Mouse (Mus musculus) kidney, postnatal 0 days (tissue): ENCODE results near the gene Adamts9. TPM values are rescaled to one million over a fixed set of nuclear protein-coding genes. Genes with fewer than 3 reads are reported as not detected.
A peak's percentile ranks its signal among the peaks of the same experiment; 100 is the strongest.

Experiments
- ATAC-seq: fragments of 200-750 bp; cut with Nextera tagmentation; replicated peaks from 2 replicates; pipeline ENCODE4 v1.8.0; 2017; ENCODE audit warnings: low read depth, moderate number of reproducible peaks, moderate TSS enrichment, moderate library complexity; ENCODE audit not compliant: low FRiP score
- DNase-seq: peaks from one replicate; pipeline ENCODE4 v3.0.0-alpha.2; 2016; ENCODE audit warnings: low spot score
- H3K27ac ChIP-seq: fragments of 300-500 bp; sonication (generic); 2 replicates; pipeline ENCODE4 v1.5.1; 2014; ENCODE audit warnings: mild to moderate bottlenecking
- H3K27me3 ChIP-seq: fragments of 300-500 bp; sonication (generic); 2 replicates; pipeline ENCODE4 v1.6.1; 2014; ENCODE audit warnings: low read length, mixed read lengths; ENCODE audit not compliant: insufficient read depth
- H3K36me3 ChIP-seq: fragments of 300-500 bp; sonication (generic); 2 replicates; pipeline ENCODE4 v1.6.1; 2014; ENCODE audit warnings: low read length, mixed read lengths; ENCODE audit not compliant: insufficient read depth
- H3K4me1 ChIP-seq: fragments of 300-500 bp; sonication (generic); replicated peaks from 2 replicates; pipeline ENCODE4 v1.6.1; 2014; ENCODE audit warnings: antibody characterized with exemption, low read length, mixed read lengths; ENCODE audit not compliant: insufficient read depth
- H3K4me2 ChIP-seq: fragments of 300-500 bp; sonication (generic); 2 replicates; pipeline ENCODE4 v1.6.1; 2014; ENCODE audit warnings: mild to moderate bottlenecking, low read length, moderate library complexity, mixed read lengths
- H3K4me3 ChIP-seq: fragments of 300-500 bp; sonication (generic); replicated peaks from 2 replicates; pipeline ENCODE4 v1.5.1; 2014; ENCODE audit warnings: low read depth, low read length
- H3K9ac ChIP-seq: fragments of 300-500 bp; sonication (generic); 2 replicates; pipeline ENCODE4 v1.6.1; 2014; ENCODE audit warnings: low read depth, low read length
- H3K9me3 ChIP-seq: fragments of 300-500 bp; sonication (generic); replicated peaks from 2 replicates; pipeline ENCODE4 v1.6.1; 2016; ENCODE audit warnings: low read length, inconsistent platforms, mixed read lengths
- CTCF ChIP-seq: IDR thresholded peaks from 2 replicates; pipeline ENCODE4 v1.5.1; 2016; ENCODE audit warnings: antibody characterized with exemption, low read depth, mild to moderate bottlenecking, moderate library complexity
- WGBS: fragments of 180-500 bp; shearing (Covaris S2); extraction: QIAGEN DNeasy Blood & Tissue Kit; methylation state at CpG from one replicate; pipeline ENCODE4 v1.1.7; 2014; 5-methylcytosine and 5-hydroxymethylcytosine counted together
- polyA plus RNA-seq: library from polyadenylated mRNA; unstranded; fragments of >200 nt; fragmentation: Nextera tagmentation; extraction: Ambion mirVana; gene quantifications from 2 replicates; pipeline ENCODE4 v1.2.1, GENCODE M21; 2015

Gene Adamts9
- polyA plus RNA-seq, 1 experiment from 2014 or later, result 7.6 TPM

- TF ChIP-seq CTCF, result no peak
- H3K27ac ChIP-seq, result peak overlapping the region; percentile 76
- 64% methylated on average over 12 of the region's 12 CpGs for WGBS
Measured at GRCm38 (mm10) chr6:92858721-92859510, 84.4 kb downstream of the Adamts9 start.

GRCm38 (mm10) chr6:92857761-92858160, 85.5 kb downstream of the Adamts9 start:
- Histone ChIP-seq H3K9me3 (no peaks in the 10 kb centered on the region), H3K27ac (peak overlapping the region; percentile 76), H3K4me3 (no peak overlapping the region), H3K9ac (no peak overlapping the region), H3K4me2 (no peak overlapping the region), H3K4me1 (peaks cover 6% of the 10 kb centered on the region), H3K27me3 (no peaks in the 10 kb centered on the region), H3K36me3 (peaks cover 29% of the 10 kb centered on the region; the same call in 1 of the 2 replicates)
- WGBS, result 88% methylated on average over 13 of the region's 13 CpGs
- DNase-seq, result no peak
- TF ChIP-seq CTCF, result no peak
- no peak for ATAC-seq

More at GRCm38 (mm10) chr6:92858721-92859510, 84.4 kb downstream of the Adamts9 start:
- Histone ChIP-seq H3K27me3 (no peaks in the 10 kb centered on the region), H3K36me3 (peaks cover 26% of the 10 kb centered on the region; the same call in 1 of the 2 replicates), H3K4me3 (no peak overlapping the region), H3K4me2 (no peak overlapping the region), H3K9ac (no peak overlapping the region), H3K9me3 (no peaks in the 10 kb centered on the region), H3K4me1 (peaks cover 6% of the 10 kb centered on the region)
- ATAC-seq, result peak; percentile 83
- peak; percentile 34 for DNase-seq

GRCm38 (mm10) chr6:92854873-92855272, 88.4 kb downstream of the Adamts9 start:
- H3K9me3 ChIP-seq, result no peaks in the 10 kb centered on the region
- WGBS, result 89% methylated on average over 4 of the region's 4 CpGs
- DNase-seq, result no peak
- H3K27ac ChIP-seq, result no peak overlapping the region
- H3K4me1 ChIP-seq, result peaks cover 4% of the 10 kb centered on the region
- H3K4me2 ChIP-seq, result no peak overlapping the region
- H3K27me3 ChIP-seq, result no peaks in the 10 kb centered on the region
- no peak overlapping the region for H3K9ac ChIP-seq
- H3K36me3 ChIP-seq, result peaks cover 17% of the 10 kb centered on the region; the same call in 1 of the 2 replicates
- no peak overlapping the region for H3K4me3 ChIP-seq
- no peak for ATAC-seq
- no peak for TF ChIP-seq CTCF

GRCm38 (mm10) chr6:92850250-92850649, 93.0 kb downstream of the Adamts9 start:
- Histone ChIP-seq H3K4me1 (0 out of 2 replicates have a peak, but pooled peaks cover 3% of the 10 kb centered on the region), H3K27me3 (no peaks in the 10 kb centered on the region), H3K9me3 (no peaks in the 10 kb centered on the region), H3K36me3 (peaks cover 19% of the 10 kb centered on the region; the same call in 1 of the 2 replicates), H3K9ac (no peak overlapping the region), H3K27ac (0 out of 2 replicates have a peak overlapping the region, but pooled peaks have one; percentile 6), H3K4me2 (no peak overlapping the region), H3K4me3 (no peak overlapping the region)
- WGBS, result 39% methylated on average over 5 of the region's 5 CpGs
- DNase-seq, result peak; percentile 86
- TF ChIP-seq CTCF, result no peak
- ATAC-seq, result 0 out of 2 replicates have a peak, but pooled peaks have one; percentile 36

- H3K4me2 ChIP-seq, result no peak overlapping the region
- H3K9ac ChIP-seq, result no peak overlapping the region
- 0 out of 2 replicates have a peak, but pooled peaks cover 3% of the 10 kb centered on the region for H3K4me1 ChIP-seq
- no peaks in the 10 kb centered on the region for H3K9me3 ChIP-seq
- H3K4me3 ChIP-seq, result no peak overlapping the region
- H3K27me3 ChIP-seq, result no peaks in the 10 kb centered on the region
- WGBS, result 88% methylated on average over 9 of the region's 9 CpGs
- TF ChIP-seq CTCF, result no peak
- ATAC-seq (no peak), DNase-seq (no peak)
- H3K36me3 ChIP-seq, result peaks cover 19% of the 10 kb centered on the region; the same call in 1 of the 2 replicates
- H3K27ac ChIP-seq, result no peak overlapping the region
Measured at GRCm38 (mm10) chr6:92849208-92849607, 94.1 kb downstream of the Adamts9 start.

- no peak for ATAC-seq
- Histone ChIP-seq H3K4me1 (0 out of 2 replicates have a peak, but pooled peaks cover 3% of the 10 kb centered on the region), H3K4me2 (no peak overlapping the region), H3K9me3 (no peaks in the 10 kb centered on the region), H3K36me3 (peaks cover 18% of the 10 kb centered on the region; the same call in 1 of the 2 replicates), H3K27ac (no peak overlapping the region), H3K27me3 (no peaks in the 10 kb centered on the region), H3K9ac (no peak overlapping the region), H3K4me3 (no peak overlapping the region)
- TF ChIP-seq CTCF, result no peak
- 60% methylated on average over 4 of the region's 4 CpGs for WGBS
- no peak for DNase-seq
Measured at GRCm38 (mm10) chr6:92846614-92847013, 96.7 kb downstream of the Adamts9 start.
